Mouse (Mus musculus) testis, adult 2 months (tissue): ENCODE measurements around the gene Gm37240.

Experiments
- CTCF ChIP-seq: fragments of 200-500 bp; IDR thresholded peaks from 2 replicates; pipeline ENCODE4 v1.5.1; 2012; ENCODE audit warnings: low read depth, mild to moderate bottlenecking, inconsistent platforms, low read length, moderate library complexity; ENCODE audit not compliant: control insufficient read depth, insufficient read depth, insufficient replicate concordance
- POLR2A ChIP-seq: fragments of 200-500 bp; IDR thresholded peaks from 2 replicates; pipeline ENCODE4 v1.6.1; 2012; ENCODE audit warnings: low read depth, mild to moderate bottlenecking, inconsistent platforms, low read length, moderate library complexity; ENCODE audit not compliant: control insufficient read depth

GRCm38 (mm10) chr3:85693013-85693412 is 194.3 kb downstream of the Gm37240 start:
- TF ChIP-seq POLR2A (no peak), CTCF (no peak)
